Mouse (Mus musculus) neural tube, embryonic 15.5 days (tissue): ENCODE results near the gene Mitf. TPM values are rescaled to one million over a fixed set of nuclear protein-coding genes. Genes with fewer than 3 reads are reported as not detected.

ENCODE experiments used
- ATAC-seq: fragments of 200-750 bp; cut with Nextera tagmentation; 2 replicates; pipeline ENCODE4 v1.8.0; 2017; ENCODE audit warnings: mild to moderate bottlenecking, moderate TSS enrichment, moderate library complexity; ENCODE audit not compliant: low FRiP score
- H3K27ac ChIP-seq: fragments of 300-500 bp; sonication (generic); replicated peaks from 2 replicates; pipeline ENCODE4 v1.5.1; 2015; ENCODE audit warnings: mild to moderate bottlenecking, inconsistent platforms
- H3K27me3 ChIP-seq: fragments of 300-500 bp; sonication (generic); replicated peaks from 2 replicates; pipeline ENCODE4 v1.6.1; 2015; ENCODE audit warnings: inconsistent platforms
- H3K36me3 ChIP-seq: fragments of 300-500 bp; sonication (generic); 2 replicates; pipeline ENCODE4 v1.6.1; 2015; ENCODE audit warnings: inconsistent platforms
- H3K4me1 ChIP-seq: fragments of 300-500 bp; sonication (generic); 2 replicates; pipeline ENCODE4 v1.6.1; 2015; ENCODE audit warnings: inconsistent platforms
- H3K4me2 ChIP-seq: fragments of 300-500 bp; sonication (generic); 2 replicates; pipeline ENCODE4 v1.6.1; 2015; ENCODE audit warnings: inconsistent platforms, mild to moderate bottlenecking, moderate library complexity
- H3K4me3 ChIP-seq: fragments of 300-500 bp; sonication (generic); replicated peaks from 2 replicates; pipeline ENCODE4 v1.5.1; 2015; ENCODE audit warnings: mild to moderate bottlenecking, inconsistent platforms
- H3K9ac ChIP-seq: fragments of 300-500 bp; sonication (generic); replicated peaks from 2 replicates; pipeline ENCODE4 v1.6.1; 2015; ENCODE audit warnings: mild to moderate bottlenecking, inconsistent platforms
- H3K9me3 ChIP-seq: fragments of 300-500 bp; sonication (generic); replicated peaks from 2 replicates; pipeline ENCODE4 v1.6.1; 2016; ENCODE audit warnings: inconsistent platforms
- WGBS: fragments of 180-500 bp; shearing (Covaris S2); methylation state at CpG from one replicate; pipeline ENCODE4 v1.1.7; 2015; ENCODE audit warnings: mixed read lengths; 5-methylcytosine and 5-hydroxymethylcytosine counted together
- polyA plus RNA-seq: library from polyadenylated mRNA; unstranded; fragments of >200 nt; fragmentation: Nextera tagmentation; extraction: Ambion mirVana; gene quantifications from 2 replicates; pipeline ENCODE4 v1.2.1, GENCODE M21; 2015

Mitf gene
- polyA plus RNA-seq, 1 experiment from 2014 or later, result 1.1 TPM

DNA sequence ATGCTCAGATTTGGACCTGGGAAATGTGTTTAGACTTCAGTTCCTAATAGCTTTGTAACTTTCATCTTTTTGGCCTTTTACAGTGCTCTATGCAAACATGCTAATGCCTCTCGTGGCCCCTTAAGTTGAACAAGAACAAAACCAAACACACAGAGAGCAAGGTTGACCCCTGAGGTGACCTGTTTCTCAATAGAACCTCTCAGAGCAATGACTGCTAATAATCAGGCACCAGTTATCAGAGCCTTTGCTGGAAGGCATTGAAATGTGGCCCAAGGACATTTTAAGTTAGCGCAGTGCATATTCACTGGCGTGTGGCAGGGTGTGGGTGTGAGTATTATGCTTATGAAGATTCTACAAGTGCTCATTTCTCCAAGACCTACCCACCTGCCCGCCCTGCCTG, 194.7 kb downstream of the Mitf start:
- Histone ChIP-seq H3K27ac (no peak overlapping the region), H3K9ac (no peak overlapping the region), H3K36me3 (no peaks in the 10 kb centered on the region), H3K9me3 (no peaks in the 10 kb centered on the region), H3K4me3 (no peak overlapping the region), H3K4me2 (no peak overlapping the region), H3K27me3 (no peaks in the 10 kb centered on the region), H3K4me1 (0 out of 2 replicates have a peak, but pooled peaks cover 3% of the 10 kb centered on the region)
- no peak for ATAC-seq
- 59% methylated on average over 4 of the region's 4 CpGs for WGBS

DNA sequence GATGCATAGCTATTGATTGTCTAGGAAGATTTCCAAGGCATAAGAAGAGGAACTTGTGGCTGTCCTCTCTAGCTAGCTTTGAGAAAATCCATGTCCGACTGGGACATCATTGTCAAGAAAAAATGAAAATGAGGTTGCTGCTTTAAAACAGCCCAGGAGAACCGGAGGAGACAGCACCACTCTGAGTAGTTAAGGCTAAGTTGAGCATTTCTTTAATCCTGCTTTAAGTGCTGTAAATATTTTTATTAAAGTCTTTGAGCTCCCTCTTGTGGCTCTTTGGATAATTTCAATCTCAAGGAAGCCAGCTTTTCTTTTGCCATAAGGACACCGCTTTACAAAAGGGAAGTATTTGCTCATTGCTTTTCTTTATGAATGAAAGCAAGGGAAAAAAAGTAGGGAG, 196.3 kb downstream of the Mitf start:
- H3K4me1 ChIP-seq, result 0 out of 2 replicates have a peak, but pooled peaks cover 3% of the 10 kb centered on the region
- ATAC-seq, result no peak
- no peak overlapping the region for H3K4me2 ChIP-seq
- H3K27ac ChIP-seq, result no peak overlapping the region
- no peaks in the 10 kb centered on the region for H3K27me3 ChIP-seq
- no peak overlapping the region for H3K4me3 ChIP-seq
- 21% methylated on average over 3 of the region's 3 CpGs for WGBS
- no peaks in the 10 kb centered on the region for H3K9me3 ChIP-seq
- no peaks in the 10 kb centered on the region for H3K36me3 ChIP-seq
- no peak overlapping the region for H3K9ac ChIP-seq

DNA sequence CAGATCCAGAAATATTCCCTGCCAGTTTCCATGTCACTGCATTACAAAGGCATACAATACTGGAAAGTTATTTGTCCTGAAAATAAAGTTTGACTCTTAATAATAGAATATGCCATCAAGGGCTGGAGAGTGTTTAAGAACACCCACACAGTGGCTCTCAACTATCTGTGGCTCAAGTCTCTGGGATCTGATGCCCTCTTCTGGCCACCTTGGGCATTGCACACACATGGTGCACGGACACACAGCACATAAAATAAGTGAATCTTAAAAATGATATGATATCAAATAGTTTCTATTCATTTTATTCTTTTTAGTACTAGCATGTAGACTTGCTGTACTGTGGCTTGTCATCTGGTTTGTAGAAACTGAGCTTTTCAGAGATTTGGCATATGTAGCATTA, 198.7 kb downstream of the Mitf start:
- H3K36me3 ChIP-seq, result no peaks in the 10 kb centered on the region
- H3K27ac ChIP-seq, result no peak overlapping the region
- WGBS, result 70% methylated on average over 1 of the region's 1 CpGs
- 0 out of 2 replicates have a peak, but pooled peaks cover 3% of the 10 kb centered on the region for H3K4me1 ChIP-seq
- H3K4me2 ChIP-seq, result no peak overlapping the region
- ATAC-seq, result no peak
- no peak overlapping the region for H3K4me3 ChIP-seq
- no peaks in the 10 kb centered on the region for H3K9me3 ChIP-seq
- H3K27me3 ChIP-seq, result no peaks in the 10 kb centered on the region
- H3K9ac ChIP-seq, result no peak overlapping the region

DNA sequence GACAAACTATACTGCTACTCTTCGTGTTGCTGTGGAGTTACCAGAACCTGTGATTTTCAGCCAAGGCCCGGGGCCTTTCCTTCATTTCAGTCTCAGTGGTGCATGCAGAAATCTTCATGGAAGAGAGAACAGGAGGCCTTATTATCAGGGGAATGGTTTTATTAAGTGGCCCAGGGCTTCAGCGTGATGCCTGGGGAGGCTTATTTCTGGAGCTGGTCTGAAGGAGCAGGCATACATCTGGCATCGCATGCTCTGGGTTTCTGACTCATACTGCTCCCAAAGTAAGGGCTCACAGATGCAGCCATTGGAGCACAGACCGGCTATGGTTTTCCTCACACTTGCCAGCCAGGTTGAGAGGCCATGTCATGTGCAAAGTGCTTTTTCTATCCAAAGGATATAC, 208.2 kb downstream of the Mitf start:
- H3K27ac ChIP-seq, result no peak overlapping the region
- ATAC-seq, result no peak
- no peak overlapping the region for H3K4me3 ChIP-seq
- no peaks in the 10 kb centered on the region for H3K4me1 ChIP-seq
- H3K27me3 ChIP-seq, result no peaks in the 10 kb centered on the region
- H3K9ac ChIP-seq, result no peak overlapping the region
- WGBS, result 69% methylated on average over 5 of the region's 5 CpGs
- no peaks in the 10 kb centered on the region for H3K36me3 ChIP-seq
- no peaks in the 10 kb centered on the region for H3K9me3 ChIP-seq
- no peak overlapping the region for H3K4me2 ChIP-seq

DNA sequence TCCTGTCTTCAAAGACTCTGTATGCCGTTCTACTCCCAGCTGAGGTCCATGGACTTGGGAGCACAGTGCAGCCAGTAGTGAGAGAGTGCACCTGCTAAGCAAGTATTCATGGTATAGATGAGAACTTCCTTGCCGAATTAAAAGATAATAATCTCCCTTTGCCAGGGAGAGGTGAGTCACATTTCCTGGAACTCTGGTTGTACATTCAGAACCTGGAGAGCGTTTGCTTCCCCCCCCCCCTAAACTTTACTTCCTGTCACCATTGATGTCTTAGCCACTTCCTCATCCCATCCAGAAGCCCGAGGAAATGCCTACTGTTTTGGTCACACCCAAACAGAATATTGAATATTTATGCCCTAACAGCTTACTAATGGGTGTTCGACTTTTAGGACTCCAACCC, 209.0 kb downstream of the Mitf start:
- Histone ChIP-seq H3K36me3 (no peaks in the 10 kb centered on the region), H3K4me1 (no peaks in the 10 kb centered on the region), H3K9me3 (no peaks in the 10 kb centered on the region), H3K9ac (no peak overlapping the region), H3K27me3 (no peaks in the 10 kb centered on the region), H3K27ac (no peak overlapping the region), H3K4me3 (no peak overlapping the region), H3K4me2 (no peak overlapping the region)
- WGBS, result 92% methylated on average over 5 of the region's 5 CpGs
- no peak for ATAC-seq

DNA sequence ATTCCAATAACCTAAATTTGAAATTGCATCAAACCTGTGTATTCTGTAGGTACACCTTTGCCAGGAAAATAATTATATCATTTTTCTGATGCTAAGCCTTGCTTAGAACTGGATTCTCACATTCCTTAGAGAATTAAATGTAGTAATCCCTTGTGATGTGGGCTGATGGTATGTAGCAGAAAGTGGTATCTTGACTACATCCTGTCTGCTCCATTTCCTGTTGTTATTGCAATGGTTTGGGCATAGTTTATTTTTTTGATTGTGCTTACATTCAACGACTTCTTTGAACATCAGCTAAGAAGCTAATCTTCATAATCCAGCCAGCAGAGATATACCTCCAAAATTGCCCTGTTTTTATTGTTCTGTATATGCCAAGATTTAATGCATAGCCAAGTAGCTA, 217.0 kb downstream of the Mitf start:
- H3K4me2 ChIP-seq, result no peak overlapping the region
- H3K4me3 ChIP-seq, result no peak overlapping the region
- no peak overlapping the region for H3K9ac ChIP-seq
- no peaks in the 10 kb centered on the region for H3K4me1 ChIP-seq
- no peaks in the 10 kb centered on the region for H3K36me3 ChIP-seq
- no peaks in the 10 kb centered on the region; the same call in 1 of the 2 replicates for H3K27me3 ChIP-seq
- H3K27ac ChIP-seq, result no peak overlapping the region
- WGBS, result 74% methylated on average over 1 of the region's 1 CpGs
- ATAC-seq, result no peak
- H3K9me3 ChIP-seq, result no peaks in the 10 kb centered on the region

DNA sequence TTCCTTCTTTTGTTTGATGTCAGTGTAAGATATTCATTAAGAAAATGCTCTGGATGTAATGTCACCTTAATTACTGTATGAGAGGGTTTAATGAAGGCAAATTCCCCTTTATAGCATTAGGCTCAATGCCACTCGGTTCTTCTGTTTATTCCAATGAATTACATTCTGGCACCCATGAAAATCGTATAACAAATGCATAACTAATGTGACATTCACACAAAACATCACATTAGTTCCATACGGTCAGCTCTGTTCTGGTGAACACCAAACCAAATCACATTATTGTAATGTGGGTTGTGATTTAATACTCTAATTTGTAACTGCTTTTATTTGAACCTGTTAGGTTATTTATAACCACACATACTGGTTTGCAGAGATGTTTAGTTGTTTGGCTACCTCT, 231.7 kb downstream of the Mitf start:
- Histone ChIP-seq H3K27me3 (peaks cover 41% of the 10 kb centered on the region), H3K36me3 (no peaks in the 10 kb centered on the region), H3K4me1 (no peaks in the 10 kb centered on the region), H3K4me3 (no peak overlapping the region), H3K9ac (no peak overlapping the region), H3K9me3 (no peaks in the 10 kb centered on the region), H3K4me2 (no peak overlapping the region), H3K27ac (no peak overlapping the region)
- no peak for ATAC-seq
- WGBS, result 29% methylated on average over 3 of the region's 3 CpGs

DNA sequence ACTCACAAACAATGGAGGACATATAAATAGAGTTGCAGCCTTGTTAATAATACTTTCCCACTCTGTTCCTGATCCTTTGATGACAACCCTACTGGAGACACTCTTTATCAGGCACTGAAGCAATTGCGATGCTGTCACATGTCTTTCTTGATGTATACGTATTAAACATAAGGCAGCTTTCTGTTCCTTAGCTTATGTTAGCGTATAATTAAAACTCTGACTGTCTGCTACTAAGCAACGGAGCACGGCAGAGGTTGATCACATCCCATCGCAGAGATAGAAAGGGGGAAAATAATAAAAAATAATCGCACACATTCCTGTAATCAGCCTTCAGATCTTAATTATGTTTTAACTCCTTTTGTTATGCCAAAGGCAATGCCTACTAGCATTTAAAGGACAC, 234.9 kb downstream of the Mitf start:
- H3K4me2 ChIP-seq, result no peak overlapping the region
- peaks cover 32% of the 10 kb centered on the region for H3K27me3 ChIP-seq
- 72% methylated on average over 7 of the region's 7 CpGs for WGBS
- H3K4me1 ChIP-seq, result peaks cover 2% of the 10 kb centered on the region; the same call in 1 of the 2 replicates
- ATAC-seq, result no peak
- no peak overlapping the region for H3K4me3 ChIP-seq
- no peaks in the 10 kb centered on the region for H3K36me3 ChIP-seq
- H3K27ac ChIP-seq, result no peak overlapping the region
- H3K9me3 ChIP-seq, result no peaks in the 10 kb centered on the region
- H3K9ac ChIP-seq, result no peak overlapping the region

DNA sequence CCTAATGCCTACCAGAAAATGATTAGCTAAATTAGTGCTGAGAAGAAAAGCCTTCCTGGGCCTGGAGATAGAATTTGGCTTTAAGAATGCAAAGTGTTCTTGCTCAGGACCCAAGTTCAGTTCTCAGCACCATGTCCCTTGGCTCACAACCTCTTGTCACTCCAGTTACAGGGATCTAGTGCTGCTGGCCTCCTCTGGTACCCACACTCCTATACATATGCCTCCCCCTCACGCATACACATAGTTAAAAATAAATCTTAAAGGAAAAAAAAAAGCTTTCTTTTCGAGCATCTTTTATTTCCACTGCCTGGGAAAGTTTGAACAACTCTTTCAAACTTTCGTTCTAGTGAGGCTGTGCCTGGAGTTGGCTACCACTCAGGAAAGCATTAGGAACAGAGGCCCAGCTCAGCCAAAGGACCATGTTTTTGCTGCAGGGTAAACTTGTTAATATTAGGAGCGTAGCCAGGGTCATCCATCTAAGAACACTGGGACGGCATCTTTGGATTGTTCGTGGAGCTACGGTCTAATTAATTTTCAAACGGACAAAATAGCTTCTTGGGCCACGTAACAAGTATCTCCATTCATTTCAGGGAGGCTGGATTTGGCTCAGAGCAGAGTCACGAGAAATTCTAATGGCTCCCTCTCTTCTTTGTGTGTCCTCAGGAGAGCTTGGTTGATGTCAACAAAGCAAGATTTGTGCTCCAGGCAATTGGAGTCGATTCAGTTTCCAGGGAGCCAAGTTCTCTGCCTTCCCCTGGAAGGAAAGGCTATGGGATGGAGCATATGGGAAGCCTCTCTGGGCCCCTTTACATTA, 239.7 kb downstream of the Mitf start:
- ATAC-seq, result peak; percentile 91
- no peaks in the 10 kb centered on the region for H3K36me3 ChIP-seq
- H3K4me2 ChIP-seq, result peak overlapping the region; percentile 0; the same call in 1 of the 2 replicates
- no peaks in the 10 kb centered on the region for H3K9me3 ChIP-seq
- peak overlapping the region; percentile 68 for H3K27ac ChIP-seq
- peaks cover 25% of the 10 kb centered on the region for H3K27me3 ChIP-seq
- peaks cover 17% of the 10 kb centered on the region for H3K4me1 ChIP-seq
- no peak overlapping the region for H3K9ac ChIP-seq
- no peak overlapping the region for H3K4me3 ChIP-seq
- 27% methylated on average over 11 of the region's 11 CpGs for WGBS

DNA sequence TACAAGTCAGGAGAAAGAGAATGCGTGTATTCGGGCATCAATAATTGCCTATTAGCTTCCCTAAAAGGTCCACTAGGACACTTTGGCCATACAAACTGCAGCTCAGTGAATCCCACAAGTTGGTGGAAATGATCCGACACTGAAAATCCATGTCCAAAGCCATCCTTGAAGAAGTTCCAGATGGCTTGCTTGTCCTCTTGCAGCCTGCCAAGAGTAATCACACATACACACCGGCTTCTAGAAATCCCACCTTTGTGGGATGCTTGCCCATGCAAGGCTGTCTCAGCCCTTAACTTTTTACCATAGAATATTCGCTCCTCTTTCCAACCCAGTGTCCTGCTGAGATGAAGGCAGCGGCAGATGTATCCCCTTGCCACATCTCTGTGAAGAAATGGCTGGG, 240.9 kb downstream of the Mitf start:
- peaks cover 17% of the 10 kb centered on the region for H3K4me1 ChIP-seq
- no peaks in the 10 kb centered on the region for H3K9me3 ChIP-seq
- H3K36me3 ChIP-seq, result no peaks in the 10 kb centered on the region
- H3K4me3 ChIP-seq, result no peak overlapping the region
- WGBS, result 41% methylated on average over 6 of the region's 6 CpGs
- H3K27ac ChIP-seq, result peak overlapping the region; percentile 28
- H3K9ac ChIP-seq, result no peak overlapping the region
- no peak overlapping the region for H3K4me2 ChIP-seq
- ATAC-seq, result no peak
- H3K27me3 ChIP-seq, result peaks cover 17% of the 10 kb centered on the region

DNA sequence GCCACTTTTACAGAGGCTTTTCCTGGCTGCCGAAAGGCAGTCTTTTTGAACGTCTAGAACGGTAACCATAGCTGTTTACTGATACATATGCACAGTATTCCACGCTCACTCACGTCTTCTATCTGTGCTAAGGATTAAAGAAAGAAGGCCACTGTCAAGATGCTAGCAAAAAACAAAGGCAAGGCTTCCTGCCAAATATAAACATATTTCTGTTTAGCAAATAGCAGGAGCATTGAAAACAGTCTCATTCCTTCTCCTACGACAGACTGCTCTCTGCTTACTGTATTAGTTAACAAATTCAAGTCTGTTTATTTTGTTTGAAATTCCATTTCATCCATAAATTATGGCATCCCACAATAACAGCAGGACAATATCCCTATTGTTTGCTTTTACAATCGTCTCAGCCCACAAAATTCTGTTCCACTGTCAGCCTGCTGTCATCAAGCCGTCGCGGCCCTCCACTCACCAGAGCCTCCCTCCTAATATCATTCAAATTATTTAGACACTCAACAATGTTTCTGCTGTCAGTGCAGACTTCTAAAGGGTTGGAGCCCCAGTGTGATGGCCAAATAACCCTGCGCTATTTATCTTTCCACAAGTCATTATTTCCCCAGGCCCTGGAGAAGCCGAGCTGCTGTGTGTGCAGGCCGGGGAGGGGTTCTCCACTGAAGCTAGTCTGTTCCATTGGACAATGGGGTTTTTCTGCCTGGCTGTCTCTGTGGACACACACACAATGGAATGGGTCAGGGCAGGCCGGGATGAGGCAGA, 242.0 kb downstream of the Mitf start:
- Histone ChIP-seq H3K4me3 (no peak overlapping the region), H3K9me3 (no peaks in the 10 kb centered on the region), H3K36me3 (no peaks in the 10 kb centered on the region), H3K4me2 (no peak overlapping the region), H3K9ac (no peak overlapping the region), H3K27me3 (peaks cover 9% of the 10 kb centered on the region; the same call in 1 of the 2 replicates), H3K4me1 (peaks cover 17% of the 10 kb centered on the region), H3K27ac (peak overlapping the region; percentile 7; the same call in 1 of the 2 replicates)
- WGBS, result 13% methylated on average over 14 of the region's 14 CpGs
- ATAC-seq, result no peak

DNA sequence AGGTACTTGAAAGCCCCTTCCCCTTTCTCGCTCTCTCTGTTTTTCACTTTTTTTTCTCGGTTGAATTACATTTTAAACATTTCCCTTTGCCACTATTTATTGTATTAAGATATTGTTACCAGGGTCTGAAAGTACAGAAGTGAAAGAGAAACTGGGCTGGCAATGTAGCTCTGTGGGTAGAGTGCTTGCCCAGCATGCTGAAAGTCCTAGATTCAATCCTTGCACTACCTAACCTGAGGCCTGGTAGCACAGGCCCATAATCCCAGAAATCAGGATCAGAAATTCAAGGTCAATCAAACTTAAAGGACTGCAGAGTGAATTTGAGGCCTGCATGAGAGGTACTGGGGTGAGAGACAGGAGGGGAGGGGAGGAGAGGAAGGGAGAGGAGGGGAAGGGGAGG, 242.7 kb downstream of the Mitf start:
- Histone ChIP-seq H3K4me3 (no peak overlapping the region), H3K4me1 (peaks cover 17% of the 10 kb centered on the region), H3K27ac (no peak overlapping the region), H3K9ac (no peak overlapping the region), H3K9me3 (no peaks in the 10 kb centered on the region), H3K4me2 (no peak overlapping the region), H3K36me3 (no peaks in the 10 kb centered on the region), H3K27me3 (peaks cover 4% of the 10 kb centered on the region; the same call in 1 of the 2 replicates)
- ATAC-seq, result no peak
- WGBS, result 37% methylated on average over 2 of the region's 2 CpGs
